Mouse (Mus musculus) MEL (cell line): ENCODE results near the gene Hoxd1. TPM values are rescaled to one million over a fixed set of nuclear protein-coding genes. Genes with fewer than 3 reads are reported as not detected.

Source experiments
- polyA plus RNA-seq, 2 experiments: library from polyadenylated mRNA; stranded (reverse) in 1 of 2; unstranded in 1 of 2; fragments of >175 nt in 1 of 2; fragments of >200 nt in 1 of 2; gene quantifications; 2 replicates each; pipeline versions ENCODE4 v1.2.1 to v1.2.4; 2012; ENCODE audit warnings: low replicate concordance in 2 of 2, low read depth in 1 of 2; ENCODE audit not compliant: insufficient read length in 2 of 2, insufficient read depth in 1 of 2, missing spikeins in 1 of 2
- total RNA-seq: library from RNA; depleted of rRNA; stranded (reverse); fragments of 300-350 nt; gene quantifications from 2 replicates; pipeline ENCODE4 v1.2.3, GENCODE M21; 2012; rRNA removed

Hoxd1 gene
- total and polyA plus RNA-seq, 3 experiments: not detected

Other genes with a start within 250 kb of the Hoxd1 start
- 35.5 and 36.1 TPM in 2 replicates for gene Lnpk, start 183.5 kb upstream of the Hoxd1 start, total RNA-seq
- gene Lnpk, start 183.5 kb upstream of the Hoxd1 start, polyA plus RNA-seq: 10 to 100 TPM in 1 of 2 experiments, not detected in 1; 35.5 TPM
- gene Evx2, start 103.4 kb upstream of the Hoxd1 start, total RNA-seq: not detected in 2 replicates
- gene Evx2, start 103.4 kb upstream of the Hoxd1 start, polyA plus RNA-seq: not detected
- gene Hoxd13, start 94.7 kb upstream of the Hoxd1 start, total RNA-seq: not detected in 2 replicates
- not detected for gene Hoxd13, start 94.7 kb upstream of the Hoxd1 start, polyA plus RNA-seq
- gene Hoxd12, start 88.0 kb upstream of the Hoxd1 start, total RNA-seq: not detected in 2 replicates
- not detected for gene Hoxd12, start 88.0 kb upstream of the Hoxd1 start, polyA plus RNA-seq
- not detected in 2 replicates for gene Hoxd11, start 83.4 kb upstream of the Hoxd1 start, total RNA-seq
- not detected for gene Hoxd11, start 83.4 kb upstream of the Hoxd1 start, polyA plus RNA-seq
- not detected in 2 replicates for gene Hoxd10, start 71.1 kb upstream of the Hoxd1 start, total RNA-seq
- not detected for gene Hoxd10, start 71.1 kb upstream of the Hoxd1 start, polyA plus RNA-seq
- gene Hoxd9, start 65.3 kb upstream of the Hoxd1 start, total RNA-seq: not detected in 2 replicates
- not detected for gene Hoxd9, start 65.3 kb upstream of the Hoxd1 start, polyA plus RNA-seq
- 4.7 and 5.4 TPM in 2 replicates for gene Hoxd8, start 58.4 kb upstream of the Hoxd1 start, total RNA-seq
- gene Hoxd8, start 58.4 kb upstream of the Hoxd1 start, polyA plus RNA-seq: 1 to 10 TPM in 1 of 2 experiments, not detected in 1; 7.4 TPM
- not detected in 2 replicates for gene Hoxd3, start 51.1 kb upstream of the Hoxd1 start, total RNA-seq
- gene Hoxd3, start 51.1 kb upstream of the Hoxd1 start, polyA plus RNA-seq: not detected
- gene Hoxd4, start 51.1 kb upstream of the Hoxd1 start, total RNA-seq: not detected in 2 replicates
- not detected for gene Hoxd4, start 51.1 kb upstream of the Hoxd1 start, polyA plus RNA-seq
- gene Gm28230, start 36.3 kb upstream of the Hoxd1 start, total RNA-seq: not detected in 2 replicates
- gene Gm28230, start 36.3 kb upstream of the Hoxd1 start, polyA plus RNA-seq: not detected
- 81.9 and 85.0 TPM in 2 replicates for gene Mtx2, start 62.8 kb downstream of the Hoxd1 start, total RNA-seq
- gene Mtx2, start 62.8 kb downstream of the Hoxd1 start, polyA plus RNA-seq: 1,000 to 10,000 TPM in 1 of 2 experiments, 100 to 1,000 TPM in 1; 152 to 1,244 TPM